Mouse (Mus musculus) limb, embryonic 13.5 days (tissue): Measurements from ENCODE around the gene St3gal3. TPM values are rescaled to one million over a fixed set of nuclear protein-coding genes. Genes with fewer than 3 reads are reported as not detected.

Experiments
- ATAC-seq: fragments of 200-750 bp; cut with Nextera tagmentation; 2 replicates; pipeline ENCODE4 v1.8.0; 2017; ENCODE audit warnings: low read depth, moderate number of reproducible peaks, moderate TSS enrichment; ENCODE audit not compliant: low FRiP score
- H3K27ac ChIP-seq: fragments of 300-500 bp; sonication (generic); 2 replicates; pipeline ENCODE4 v1.5.1; 2015; ENCODE audit warnings: inconsistent platforms, mild to moderate bottlenecking, moderate library complexity
- H3K27me3 ChIP-seq: fragments of 300-500 bp; sonication (generic); 2 replicates; pipeline ENCODE4 v1.6.1; 2015; ENCODE audit warnings: mild to moderate bottlenecking, inconsistent platforms
- H3K36me3 ChIP-seq: fragments of 300-500 bp; sonication (generic); 2 replicates; pipeline ENCODE4 v1.6.1; 2015; ENCODE audit warnings: inconsistent platforms, mild to moderate bottlenecking, moderate library complexity
- H3K4me1 ChIP-seq: fragments of 300-500 bp; sonication (generic); 2 replicates; pipeline ENCODE4 v1.6.1; 2015; ENCODE audit warnings: inconsistent platforms
- H3K4me2 ChIP-seq: fragments of 300-500 bp; sonication (generic); replicated peaks from 2 replicates; pipeline ENCODE4 v1.6.1; 2015; ENCODE audit warnings: inconsistent platforms, mild to moderate bottlenecking, moderate library complexity
- H3K4me3 ChIP-seq: fragments of 300-500 bp; sonication (generic); 2 replicates; pipeline ENCODE4 v1.5.1; 2015; ENCODE audit warnings: moderate library complexity, mild to moderate bottlenecking, inconsistent platforms
- H3K9ac ChIP-seq: fragments of 300-500 bp; sonication (generic); 2 replicates; pipeline ENCODE4 v1.6.1; 2015; ENCODE audit warnings: mild to moderate bottlenecking, inconsistent platforms
- H3K9me3 ChIP-seq: fragments of 300-500 bp; sonication (generic); 2 replicates; pipeline ENCODE4 v1.6.1; 2016; ENCODE audit warnings: inconsistent platforms
- WGBS: fragments of 180-500 bp; shearing (Covaris S2); methylation state at CpG from one replicate; pipeline ENCODE4 v1.1.7; 2015; 5-methylcytosine and 5-hydroxymethylcytosine counted together
- polyA plus RNA-seq: library from polyadenylated mRNA; unstranded; fragments of >200 nt; fragmentation: Nextera tagmentation; extraction: Ambion mirVana; gene quantifications from 2 replicates; pipeline ENCODE4 v1.2.1, GENCODE M21; 2015

St3gal3 gene
- polyA plus RNA-seq, 1 experiment from 2014 or later, result 9.8 TPM

- Histone ChIP-seq H3K4me1 (peaks cover 34% of the 10 kb centered on the region), H3K9ac (no peak overlapping the region), H3K27me3 (no peaks in the 10 kb centered on the region), H3K36me3 (no peaks in the 10 kb centered on the region), H3K4me2 (no peak overlapping the region), H3K9me3 (no peaks in the 10 kb centered on the region), H3K27ac (no peak overlapping the region), H3K4me3 (no peak overlapping the region)
- WGBS, result 76% methylated on average over 8 of the region's 8 CpGs
- no peak for ATAC-seq
These were observed 149.6 kb downstream of the St3gal3 start for GRCm38 (mm10) chr4:117984993-117985587.

- H3K4me2 ChIP-seq, result no peak overlapping the region
- ATAC-seq, result no peak
- WGBS, result 88% methylated on average over 3 of the region's 3 CpGs
These were observed 150.5 kb downstream of the St3gal3 start for GRCm38 (mm10) chr4:117984206-117984605.

GRCm38 (mm10) chr4:117982706-117983105, 152.0 kb downstream of the St3gal3 start:
- no peak overlapping the region for H3K4me3 ChIP-seq
- peaks cover 20% of the 10 kb centered on the region for H3K4me1 ChIP-seq
- no peak overlapping the region for H3K9ac ChIP-seq
- 75% methylated on average over 7 of the region's 7 CpGs for WGBS
- H3K27me3 ChIP-seq, result no peaks in the 10 kb centered on the region
- no peak for ATAC-seq
- no peak overlapping the region for H3K4me2 ChIP-seq
- no peaks in the 10 kb centered on the region for H3K36me3 ChIP-seq
- no peak overlapping the region for H3K27ac ChIP-seq
- H3K9me3 ChIP-seq, result no peaks in the 10 kb centered on the region

More at GRCm38 (mm10) chr4:117984206-117984605, 150.5 kb downstream of the St3gal3 start:
- no peak overlapping the region for H3K4me3 ChIP-seq
- H3K4me1 ChIP-seq, result peaks cover 31% of the 10 kb centered on the region
- no peaks in the 10 kb centered on the region for H3K36me3 ChIP-seq
- no peaks in the 10 kb centered on the region for H3K9me3 ChIP-seq
- no peak overlapping the region for H3K27ac ChIP-seq
- H3K9ac ChIP-seq, result no peak overlapping the region
- no peaks in the 10 kb centered on the region for H3K27me3 ChIP-seq

- no peak overlapping the region for H3K4me3 ChIP-seq
- WGBS, result 80% methylated on average over 4 of the region's 5 CpGs
- no peak overlapping the region for H3K27ac ChIP-seq
- H3K36me3 ChIP-seq, result no peaks in the 10 kb centered on the region
- H3K9ac ChIP-seq, result no peak overlapping the region
- H3K27me3 ChIP-seq, result no peaks in the 10 kb centered on the region
- no peak for ATAC-seq
- H3K9me3 ChIP-seq, result no peaks in the 10 kb centered on the region
- H3K4me1 ChIP-seq, result peaks cover 16% of the 10 kb centered on the region
- no peak overlapping the region for H3K4me2 ChIP-seq
These were observed 153.2 kb downstream of the St3gal3 start for GRCm38 (mm10) chr4:117981518-117981917.

- no peaks in the 10 kb centered on the region for H3K27me3 ChIP-seq
- H3K9ac ChIP-seq, result no peak overlapping the region
- no peaks in the 10 kb centered on the region for H3K9me3 ChIP-seq
- no peak overlapping the region for H3K4me2 ChIP-seq
- no peaks in the 10 kb centered on the region for H3K36me3 ChIP-seq
- no peak for ATAC-seq
- H3K4me1 ChIP-seq, result peaks cover 19% of the 10 kb centered on the region
- no peak overlapping the region for H3K27ac ChIP-seq
- WGBS, result 88% methylated on average over 4 of the region's 4 CpGs
- no peak overlapping the region for H3K4me3 ChIP-seq
These were observed 154.6 kb downstream of the St3gal3 start for GRCm38 (mm10) chr4:117980161-117980560.

GRCm38 (mm10) chr4:117979181-117979580, 155.5 kb downstream of the St3gal3 start:
- no peak overlapping the region for H3K9ac ChIP-seq
- peaks cover 23% of the 10 kb centered on the region for H3K4me1 ChIP-seq
- no peaks in the 10 kb centered on the region for H3K27me3 ChIP-seq
- H3K27ac ChIP-seq, result no peak overlapping the region
- 91% methylated on average over 4 of the region's 4 CpGs for WGBS
- no peaks in the 10 kb centered on the region for H3K36me3 ChIP-seq
- no peak for ATAC-seq
- no peaks in the 10 kb centered on the region for H3K9me3 ChIP-seq
- H3K4me2 ChIP-seq, result no peak overlapping the region
- no peak overlapping the region for H3K4me3 ChIP-seq

GRCm38 (mm10) chr4:117978282-117978681, 156.4 kb downstream of the St3gal3 start:
- ATAC-seq, result no peak
- H3K4me3 ChIP-seq, result no peak overlapping the region
- no peaks in the 10 kb centered on the region for H3K9me3 ChIP-seq
- H3K4me2 ChIP-seq, result no peak overlapping the region
- peaks cover 25% of the 10 kb centered on the region for H3K4me1 ChIP-seq
- H3K36me3 ChIP-seq, result no peaks in the 10 kb centered on the region
- 91% methylated on average over 9 of the region's 9 CpGs for WGBS
- H3K9ac ChIP-seq, result no peak overlapping the region
- H3K27me3 ChIP-seq, result no peaks in the 10 kb centered on the region
- no peak overlapping the region for H3K27ac ChIP-seq

GRCm38 (mm10) chr4:117977841-117978240, 156.9 kb downstream of the St3gal3 start:
- no peak overlapping the region for H3K9ac ChIP-seq
- no peaks in the 10 kb centered on the region for H3K27me3 ChIP-seq
- WGBS, result 89% methylated on average over 11 of the region's 11 CpGs
- ATAC-seq, result no peak
- H3K4me3 ChIP-seq, result no peak overlapping the region
- no peak overlapping the region for H3K4me2 ChIP-seq
- peaks cover 25% of the 10 kb centered on the region for H3K4me1 ChIP-seq
- no peaks in the 10 kb centered on the region for H3K9me3 ChIP-seq
- no peak overlapping the region for H3K27ac ChIP-seq
- H3K36me3 ChIP-seq, result no peaks in the 10 kb centered on the region

GRCm38 (mm10) chr4:117977371-117977770, 157.3 kb downstream of the St3gal3 start:
- no peak overlapping the region for H3K27ac ChIP-seq
- no peak for ATAC-seq
- WGBS, result 67% methylated on average over 9 of the region's 9 CpGs

GRCm38 (mm10) chr4:117975820-117976219, 158.9 kb downstream of the St3gal3 start:
- H3K4me2 ChIP-seq, result no peak overlapping the region
- no peak overlapping the region for H3K4me3 ChIP-seq
- H3K4me1 ChIP-seq, result peaks cover 21% of the 10 kb centered on the region; the same call in 1 of the 2 replicates
- ATAC-seq, result no peak
- no peaks in the 10 kb centered on the region for H3K36me3 ChIP-seq
- H3K27ac ChIP-seq, result no peak overlapping the region
- no peaks in the 10 kb centered on the region for H3K9me3 ChIP-seq
- no peak overlapping the region for H3K9ac ChIP-seq
- WGBS, result 69% methylated on average over 1 of the region's 1 CpGs
- no peaks in the 10 kb centered on the region for H3K27me3 ChIP-seq

More at GRCm38 (mm10) chr4:117977371-117977770, 157.3 kb downstream of the St3gal3 start:
- Histone ChIP-seq H3K36me3 (no peaks in the 10 kb centered on the region), H3K4me2 (no peak overlapping the region), H3K4me3 (no peak overlapping the region), H3K9me3 (no peaks in the 10 kb centered on the region), H3K9ac (no peak overlapping the region), H3K4me1 (peaks cover 21% of the 10 kb centered on the region; the same call in 1 of the 2 replicates), H3K27me3 (no peaks in the 10 kb centered on the region)

GRCm38 (mm10) chr4:117974719-117975118, 160.0 kb downstream of the St3gal3 start:
- Histone ChIP-seq H3K9ac (no peak overlapping the region), H3K36me3 (no peaks in the 10 kb centered on the region), H3K9me3 (no peaks in the 10 kb centered on the region), H3K27ac (no peak overlapping the region), H3K4me2 (no peak overlapping the region), H3K27me3 (no peaks in the 10 kb centered on the region), H3K4me1 (peaks cover 21% of the 10 kb centered on the region; the same call in 1 of the 2 replicates), H3K4me3 (no peak overlapping the region)
- 77% methylated on average over 5 of the region's 5 CpGs for WGBS
- ATAC-seq, result no peak

GRCm38 (mm10) chr4:117972999-117973398, 161.7 kb downstream of the St3gal3 start:
- Histone ChIP-seq H3K9ac (no peak overlapping the region), H3K4me3 (no peak overlapping the region), H3K4me2 (no peak overlapping the region), H3K9me3 (no peaks in the 10 kb centered on the region), H3K4me1 (peaks cover 21% of the 10 kb centered on the region; the same call in 1 of the 2 replicates), H3K27me3 (no peaks in the 10 kb centered on the region), H3K27ac (no peak overlapping the region), H3K36me3 (no peaks in the 10 kb centered on the region)
- ATAC-seq, result no peak
- WGBS, result 35% methylated on average over 10 of the region's 10 CpGs
